Mouse (Mus musculus) limb, embryonic 10.5 days (tissue): Measurements from ENCODE around the gene Suds3. TPM values are rescaled to one million over a fixed set of nuclear protein-coding genes. Genes with fewer than 3 reads are reported as not detected.

Experiments used
- DNase-seq: peaks from one replicate; pipeline ENCODE4 v3.0.0-alpha.2; 2017; ENCODE audit warnings: low spot score
- H3K27ac ChIP-seq: fragments of 300-500 bp; sonication (generic); 2 replicates; pipeline ENCODE4 v1.5.1; 2016; ENCODE audit warnings: mild to moderate bottlenecking
- H3K27me3 ChIP-seq: fragments of 300-500 bp; sonication (generic); 2 replicates; pipeline ENCODE4 v1.6.1; 2016; ENCODE audit warnings: low read depth, mild to moderate bottlenecking; ENCODE audit not compliant: poor library complexity, severe bottlenecking
- H3K36me3 ChIP-seq: fragments of 300-500 bp; sonication (generic); 2 replicates; pipeline ENCODE4 v1.6.1; 2016; ENCODE audit warnings: mild to moderate bottlenecking, moderate library complexity
- H3K4me1 ChIP-seq: fragments of 300-500 bp; sonication (generic); 2 replicates; pipeline ENCODE4 v1.6.1; 2016
- H3K4me3 ChIP-seq: fragments of 300-500 bp; sonication (generic); 2 replicates; pipeline ENCODE4 v1.5.1; 2016; ENCODE audit warnings: mild to moderate bottlenecking, moderate library complexity
- H3K9me3 ChIP-seq: fragments of 300-500 bp; sonication (generic); replicated peaks from 2 replicates; pipeline ENCODE4 v1.6.1; 2016; ENCODE audit warnings: mild to moderate bottlenecking
- WGBS: fragments of 180-500 bp; shearing (Covaris S2); methylation state at CpG from one replicate; pipeline ENCODE4 v1.1.7; 2016; 5-methylcytosine and 5-hydroxymethylcytosine counted together
- polyA plus RNA-seq: library from polyadenylated mRNA; unstranded; fragments of >200 nt; fragmentation: Nextera tagmentation; extraction: Ambion mirVana; gene quantifications from 2 replicates; pipeline ENCODE4 v1.2.1, GENCODE M21; 2016

The Suds3 gene
- 76.9 and 80.9 TPM in 2 replicates for polyA plus RNA-seq

DNA sequence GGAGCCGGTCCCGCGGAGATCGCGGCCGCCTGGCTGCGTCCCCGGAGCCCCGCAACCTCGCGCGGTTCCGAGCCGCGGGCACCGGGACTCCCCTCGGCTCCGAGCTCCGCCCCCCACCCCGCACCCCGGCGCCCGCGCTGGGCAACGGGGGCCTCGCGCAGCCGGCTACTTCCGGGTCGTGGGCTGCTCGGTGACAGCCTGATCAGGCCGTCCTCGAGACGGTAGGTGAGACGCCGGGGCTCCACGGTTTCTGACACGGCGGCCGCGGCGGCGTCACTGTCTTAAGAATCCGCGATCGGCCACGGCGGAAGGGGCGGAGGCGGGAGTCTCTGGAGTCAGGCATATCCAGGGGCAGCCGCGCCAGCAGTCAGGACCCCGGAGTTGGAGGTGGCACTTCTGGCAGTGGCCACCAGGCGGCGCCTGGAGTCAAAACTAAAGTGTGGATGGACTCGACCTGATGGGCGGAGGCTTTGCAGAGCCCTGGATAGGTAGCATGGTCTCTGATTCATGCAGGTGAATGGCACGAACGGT lies at the start of gene Suds3:
Gene Suds3, minus strand, starts transcription at position 278 of the 531 bp plus-strand sequence.
- peaks cover 10% of the 10 kb centered on the region for H3K27me3 ChIP-seq
- peak within 1 kb of the TSS; percentile 97 for H3K27ac ChIP-seq
- H3K4me3 ChIP-seq, result peak within 1 kb of the TSS; percentile 95
- WGBS, result under 1% methylated on average over 59 of the region's 59 CpGs
- peaks cover 30% of the 10 kb centered on the region for H3K36me3 ChIP-seq
- peak; percentile 97 for DNase-seq
- H3K9me3 ChIP-seq, result no peaks in the 10 kb centered on the region
- H3K4me1 ChIP-seq, result peaks cover 20% of the 10 kb centered on the region

DNA sequence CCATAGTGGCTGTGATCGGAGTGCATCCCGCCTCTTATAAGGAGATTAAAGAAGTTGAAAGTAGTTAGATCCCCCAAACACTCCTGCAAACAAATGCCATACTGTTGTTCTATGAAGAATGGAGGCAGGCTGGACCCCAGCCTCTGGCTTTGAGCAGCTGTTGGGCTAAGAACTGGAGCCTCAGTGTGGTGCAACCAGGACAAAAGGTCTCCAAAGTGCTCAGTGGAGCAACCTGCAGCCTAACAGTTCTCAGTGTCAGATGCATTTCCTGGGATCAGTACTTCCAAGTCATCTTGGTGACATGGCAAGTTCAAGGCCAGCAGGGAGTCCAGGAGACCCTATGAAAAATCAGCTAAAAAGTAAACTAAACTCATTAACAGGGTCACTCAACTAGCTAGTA lies 49.0 kb upstream of the Suds3 start:
- H3K36me3 ChIP-seq, result no peaks in the 10 kb centered on the region
- no peaks in the 10 kb centered on the region for H3K27me3 ChIP-seq
- 97% methylated on average over 2 of the region's 2 CpGs for WGBS

DNA sequence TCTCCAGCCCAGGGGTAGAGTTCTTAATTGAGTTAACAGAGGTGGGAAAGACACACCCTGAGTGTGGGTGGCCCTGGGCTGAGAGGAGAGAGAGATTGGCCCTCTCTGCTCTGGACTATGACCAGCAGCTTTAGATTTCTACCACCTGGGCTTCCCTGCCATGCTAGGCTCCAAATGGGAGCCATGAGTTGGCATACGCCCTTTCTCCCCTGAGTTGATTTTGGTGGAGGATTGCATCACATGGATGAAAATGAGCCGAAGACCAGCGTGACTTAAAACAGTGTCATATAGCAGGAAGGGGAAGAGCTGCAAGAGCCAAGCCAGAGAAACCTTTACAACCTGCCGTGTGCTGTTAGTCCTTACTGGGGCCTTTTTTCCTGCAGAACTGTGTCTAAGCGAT lies 48.6 kb upstream of the Suds3 start:
- Histone ChIP-seq H3K27me3 (no peaks in the 10 kb centered on the region), H3K27ac (no peak overlapping the region), H3K9me3 (no peaks in the 10 kb centered on the region), H3K4me3 (no peak overlapping the region), H3K4me1 (peaks cover 17% of the 10 kb centered on the region), H3K36me3 (no peaks in the 10 kb centered on the region)
- no peak for DNase-seq
- WGBS, result 90% methylated on average over 5 of the region's 5 CpGs

More for the DNA sequence above, 49.0 kb upstream of the Suds3 start:
- no peak overlapping the region for H3K27ac ChIP-seq
- no peak for DNase-seq
- H3K4me1 ChIP-seq, result peaks cover 13% of the 10 kb centered on the region
- no peak overlapping the region for H3K4me3 ChIP-seq
- H3K9me3 ChIP-seq, result no peaks in the 10 kb centered on the region

DNA sequence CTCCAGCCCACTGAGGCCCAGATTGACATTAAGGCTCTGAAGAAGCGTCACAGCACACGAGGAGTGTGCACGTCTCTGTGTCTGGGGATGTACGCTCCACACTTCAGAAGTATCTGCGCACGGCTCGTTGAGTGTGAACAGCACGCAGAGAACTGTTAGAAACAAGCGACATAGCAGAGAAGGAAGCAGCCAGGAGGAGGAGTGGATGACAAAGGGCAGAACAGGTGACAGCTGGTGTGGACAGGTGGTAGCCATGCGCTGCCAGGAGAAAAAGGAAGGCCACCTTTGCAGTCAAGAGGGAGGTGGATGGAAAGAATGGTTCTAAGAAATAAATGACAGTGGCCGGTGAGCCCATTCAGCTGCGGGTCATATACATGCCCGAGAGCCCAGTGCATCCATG lies 47.9 kb upstream of the Suds3 start:
- Histone ChIP-seq H3K9me3 (no peaks in the 10 kb centered on the region), H3K4me1 (peaks cover 24% of the 10 kb centered on the region), H3K27me3 (no peaks in the 10 kb centered on the region), H3K27ac (0 out of 2 replicates have a peak overlapping the region, but pooled peaks have one; percentile 7), H3K4me3 (no peak overlapping the region), H3K36me3 (no peaks in the 10 kb centered on the region)
- WGBS, result 94% methylated on average over 13 of the region's 13 CpGs
- no peak for DNase-seq

GRCm38 (mm10) chr5:117160499-117160898 lies 44.6 kb upstream of the Suds3 start:
- Histone ChIP-seq H3K27me3 (no peaks in the 10 kb centered on the region), H3K4me1 (peaks cover 23% of the 10 kb centered on the region), H3K27ac (0 out of 2 replicates have a peak overlapping the region, but pooled peaks have one; percentile 72), H3K9me3 (no peaks in the 10 kb centered on the region), H3K4me3 (no peak overlapping the region), H3K36me3 (no peaks in the 10 kb centered on the region)
- DNase-seq, result no peak
- 58% methylated on average over 10 of the region's 10 CpGs for WGBS

GRCm38 (mm10) chr5:117159805-117160291 lies 43.9 kb upstream of the Suds3 start:
- Histone ChIP-seq H3K36me3 (no peaks in the 10 kb centered on the region), H3K27ac (peak overlapping the region; percentile 72), H3K27me3 (no peaks in the 10 kb centered on the region), H3K4me3 (no peak overlapping the region), H3K9me3 (no peaks in the 10 kb centered on the region), H3K4me1 (peaks cover 23% of the 10 kb centered on the region)
- DNase-seq, result no peak
- 49% methylated on average over 6 of the region's 6 CpGs for WGBS

DNA sequence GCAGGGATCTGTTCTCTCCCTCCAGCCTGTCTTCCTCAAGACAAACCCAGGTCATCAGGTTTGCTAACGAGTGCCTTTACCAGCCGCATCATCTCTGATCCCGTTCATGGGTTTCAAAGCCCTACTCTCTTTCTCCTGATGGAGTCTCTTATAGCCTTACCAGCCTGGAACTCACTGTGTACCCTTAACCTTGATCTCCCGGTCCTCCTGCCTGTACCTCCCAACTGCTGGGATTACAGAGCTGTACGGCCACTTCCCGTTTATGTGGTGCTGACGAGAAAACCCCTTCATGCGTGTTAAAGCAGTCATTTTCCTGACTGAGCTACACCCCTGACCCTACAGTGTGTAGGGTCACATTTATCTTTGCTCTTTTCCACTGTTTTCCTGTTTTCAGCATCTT lies 43.4 kb upstream of the Suds3 start:
- no peak for DNase-seq
- H3K36me3 ChIP-seq, result no peaks in the 10 kb centered on the region
- no peak overlapping the region for H3K4me3 ChIP-seq
- no peaks in the 10 kb centered on the region for H3K27me3 ChIP-seq
- H3K9me3 ChIP-seq, result no peaks in the 10 kb centered on the region
- H3K27ac ChIP-seq, result peak overlapping the region; percentile 72; the same call in 1 of the 2 replicates
- H3K4me1 ChIP-seq, result peaks cover 23% of the 10 kb centered on the region
- 59% methylated on average over 8 of the region's 8 CpGs for WGBS

GRCm38 (mm10) chr5:117158335-117159018 lies 42.6 kb upstream of the Suds3 start:
- no peaks in the 10 kb centered on the region for H3K36me3 ChIP-seq
- peaks cover 30% of the 10 kb centered on the region for H3K4me1 ChIP-seq
- H3K27me3 ChIP-seq, result no peaks in the 10 kb centered on the region
- no peak for DNase-seq
- H3K27ac ChIP-seq, result no peak overlapping the region; the same call in 1 of the 2 replicates
- no peaks in the 10 kb centered on the region for H3K9me3 ChIP-seq
- WGBS, result 82% methylated on average over 7 of the region's 7 CpGs
- H3K4me3 ChIP-seq, result no peak overlapping the region

- no peaks in the 10 kb centered on the region for H3K9me3 ChIP-seq
- H3K4me3 ChIP-seq, result no peak overlapping the region
- H3K36me3 ChIP-seq, result no peaks in the 10 kb centered on the region
- WGBS, result 64% methylated on average over 15 of the region's 15 CpGs
- no peaks in the 10 kb centered on the region for H3K27me3 ChIP-seq
- H3K4me1 ChIP-seq, result peaks cover 11% of the 10 kb centered on the region
- peak overlapping the region; percentile 46; the same call in 1 of the 2 replicates for H3K27ac ChIP-seq
- DNase-seq, result peak; percentile 57
Measured at GRCm38 (mm10) chr5:117153527-117154091, 37.7 kb upstream of the Suds3 start.

- Histone ChIP-seq H3K4me3 (no peak overlapping the region), H3K36me3 (no peaks in the 10 kb centered on the region)
Measured at GRCm38 (mm10) chr5:117152944-117153343, 37.0 kb upstream of the Suds3 start.

GRCm38 (mm10) chr5:117150068-117150467 lies 34.2 kb upstream of the Suds3 start:
- 90% methylated on average over 5 of the region's 5 CpGs for WGBS

More at GRCm38 (mm10) chr5:117152944-117153343, 37.0 kb upstream of the Suds3 start:
- H3K27me3 ChIP-seq, result no peaks in the 10 kb centered on the region
- DNase-seq, result no peak
- peak overlapping the region; percentile 46; the same call in 1 of the 2 replicates for H3K27ac ChIP-seq
- no peaks in the 10 kb centered on the region for H3K9me3 ChIP-seq
- peaks cover 9% of the 10 kb centered on the region for H3K4me1 ChIP-seq

DNA sequence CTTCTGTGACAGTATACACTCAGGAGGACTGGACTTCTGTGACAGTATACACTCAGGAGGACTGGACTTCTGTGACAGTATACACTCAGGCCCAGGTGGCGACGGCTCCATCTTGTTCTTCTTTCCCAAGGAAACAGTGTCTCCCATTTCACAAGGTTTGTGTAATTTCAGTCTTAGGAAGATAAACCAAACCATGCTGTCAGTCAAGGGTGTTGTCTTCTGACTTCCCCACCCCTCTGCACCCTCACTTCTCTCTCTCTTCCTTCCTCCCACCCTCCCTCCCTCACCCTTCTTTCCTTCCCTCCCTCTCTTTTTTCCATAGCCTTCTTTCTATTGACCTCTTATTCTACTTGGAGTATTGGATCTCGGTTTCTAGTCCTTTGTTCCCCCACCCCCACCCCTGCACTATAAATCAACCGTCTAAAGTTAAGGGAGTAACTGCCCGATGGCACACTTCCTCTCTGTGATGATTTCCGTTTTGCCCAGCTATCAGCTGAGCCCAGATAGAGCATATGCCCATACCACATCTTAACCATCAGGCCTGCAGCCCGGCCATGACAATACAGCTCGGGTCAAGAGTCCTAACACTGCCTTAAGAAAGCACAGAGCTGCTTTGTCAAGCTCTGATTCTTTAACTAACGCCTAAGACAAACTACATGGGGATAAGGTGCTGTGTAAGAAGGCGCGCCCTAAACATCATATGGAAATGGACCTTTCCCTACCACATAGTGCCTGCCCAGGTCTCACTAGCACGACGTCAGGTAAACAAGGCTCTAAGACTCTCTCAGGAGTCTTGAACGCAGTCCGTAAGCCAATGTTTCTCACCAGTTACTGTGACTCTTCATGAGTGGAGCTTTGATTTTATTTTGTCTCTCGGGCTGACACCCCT lies 33.4 kb upstream of the Suds3 start:
- Histone ChIP-seq H3K27ac (no peak overlapping the region), H3K4me3 (no peak overlapping the region), H3K4me1 (peaks cover 9% of the 10 kb centered on the region), H3K36me3 (no peaks in the 10 kb centered on the region), H3K9me3 (no peaks in the 10 kb centered on the region), H3K27me3 (no peaks in the 10 kb centered on the region)
- 78% methylated on average over 16 of the region's 16 CpGs for WGBS
- no peak for DNase-seq

More at GRCm38 (mm10) chr5:117150068-117150467, 34.2 kb upstream of the Suds3 start:
- H3K4me3 ChIP-seq, result no peak overlapping the region
- H3K36me3 ChIP-seq, result no peaks in the 10 kb centered on the region
- peaks cover 9% of the 10 kb centered on the region for H3K4me1 ChIP-seq
- no peak for DNase-seq
- no peaks in the 10 kb centered on the region for H3K27me3 ChIP-seq
- no peaks in the 10 kb centered on the region for H3K9me3 ChIP-seq
- H3K27ac ChIP-seq, result no peak overlapping the region
